Mouse (Mus musculus): ENCODE results near the gene Ficd.

Gene Ficd

GRCm38 (mm10) chr5:113735345-113736112 is at the start of gene Ficd:
Gene Ficd (plus strand): TSS chr5:113735803.
- DNase-seq (ENCODE audit: low spot score), result peak; percentile 45

DNA sequence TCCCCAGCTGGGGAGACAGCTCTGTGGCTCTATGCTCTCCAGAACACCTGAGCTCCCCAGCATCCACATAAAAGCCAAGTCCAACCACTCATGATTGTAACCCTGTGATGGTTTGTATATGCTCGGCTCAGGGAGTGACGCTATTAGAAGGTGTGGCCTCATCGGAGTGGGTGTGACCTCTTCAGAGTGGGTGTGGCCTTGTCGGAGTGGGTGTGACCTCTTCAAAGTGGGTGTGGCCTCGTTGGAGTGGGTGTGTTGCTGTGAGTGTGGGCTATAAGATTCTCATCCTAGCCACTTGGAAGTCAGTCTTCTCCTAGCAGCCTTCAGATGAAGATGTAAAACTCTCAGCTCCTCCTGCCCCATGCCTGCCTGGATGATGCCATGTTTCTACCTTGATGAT is 48.1 kb upstream of the Ficd start:
- DNase-seq (ENCODE audit: low spot score), result no peak

GRCm38 (mm10) chr5:113690069-113690548 is 45.5 kb upstream of the Ficd start:
- no peak for DNase-seq (ENCODE audit: low spot score)

DNA sequence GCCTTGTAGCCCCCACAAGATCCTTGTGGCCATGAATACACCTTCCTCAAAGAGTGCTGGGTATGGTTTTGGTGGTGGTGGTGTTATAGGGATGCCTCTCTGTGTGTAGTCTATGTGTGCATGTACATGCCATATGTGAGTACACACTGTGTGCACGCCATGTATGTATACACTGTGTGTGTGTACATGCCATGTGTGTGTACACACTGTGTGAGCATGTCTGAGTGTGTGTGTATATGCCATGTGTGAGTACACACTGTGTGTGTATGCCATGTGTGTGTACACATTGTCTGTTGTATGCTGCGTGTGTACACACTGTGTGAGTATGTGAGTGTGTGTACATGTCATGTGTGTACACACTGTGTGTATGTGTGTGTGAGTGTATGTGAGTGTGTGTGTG is 44.7 kb upstream of the Ficd start:
- no peak for DNase-seq (ENCODE audit: low spot score)

DNA sequence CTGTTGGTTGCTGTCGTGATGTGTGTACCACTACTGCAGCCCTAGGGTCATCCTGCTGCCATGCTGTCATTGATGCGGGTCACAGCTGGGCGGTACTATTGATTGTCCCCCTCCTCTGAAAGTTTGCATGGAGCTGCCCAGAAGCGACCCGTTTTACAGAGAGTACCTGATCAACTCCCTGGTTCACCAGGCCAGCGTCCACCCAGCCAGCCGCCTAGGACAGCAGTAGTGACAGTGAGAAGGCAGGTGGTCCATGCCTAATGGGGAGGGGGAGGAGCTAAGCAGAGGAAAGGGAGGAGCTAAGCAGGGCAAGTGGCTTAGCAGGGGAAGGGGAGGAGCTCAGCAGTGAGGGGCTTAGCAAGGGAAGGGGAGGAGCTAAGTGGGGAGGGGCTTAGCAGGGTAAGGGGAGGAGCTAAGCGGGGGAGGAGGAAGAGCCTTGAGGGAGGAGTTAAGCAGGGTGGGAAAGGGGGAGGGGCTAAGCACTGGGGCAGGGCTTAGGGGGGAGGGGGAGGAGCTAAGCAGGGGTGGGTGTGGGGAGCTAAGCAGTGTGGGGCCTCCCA is 42.3 kb upstream of the Ficd start:
- no peak for DNase-seq (ENCODE audit: low spot score)

- DNase-seq (ENCODE audit: low spot score), result no peak
Measured at GRCm38 (mm10) chr5:113694000-113694399, 41.6 kb upstream of the Ficd start.

DNA sequence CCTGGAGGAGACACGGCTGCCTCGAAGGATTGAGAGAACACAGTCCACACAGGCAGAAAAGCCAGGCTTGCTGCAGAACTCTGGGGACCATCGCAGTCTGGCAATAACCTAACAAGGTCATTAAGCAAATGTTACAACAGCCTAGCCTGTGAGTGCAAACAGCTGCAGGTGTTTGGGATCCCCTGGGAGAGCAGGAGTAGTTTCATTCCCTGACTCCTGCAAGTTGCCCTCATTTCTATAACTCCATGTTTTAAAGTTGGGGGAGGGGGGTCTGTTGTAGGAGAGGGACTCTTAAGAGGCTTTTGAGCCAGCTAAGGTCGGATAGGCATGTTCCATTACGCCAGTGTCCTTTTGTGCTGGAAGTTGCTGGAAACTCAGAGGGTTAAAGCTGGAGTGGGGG is 41.2 kb upstream of the Ficd start:
- no peak for DNase-seq (ENCODE audit: low spot score)

DNA sequence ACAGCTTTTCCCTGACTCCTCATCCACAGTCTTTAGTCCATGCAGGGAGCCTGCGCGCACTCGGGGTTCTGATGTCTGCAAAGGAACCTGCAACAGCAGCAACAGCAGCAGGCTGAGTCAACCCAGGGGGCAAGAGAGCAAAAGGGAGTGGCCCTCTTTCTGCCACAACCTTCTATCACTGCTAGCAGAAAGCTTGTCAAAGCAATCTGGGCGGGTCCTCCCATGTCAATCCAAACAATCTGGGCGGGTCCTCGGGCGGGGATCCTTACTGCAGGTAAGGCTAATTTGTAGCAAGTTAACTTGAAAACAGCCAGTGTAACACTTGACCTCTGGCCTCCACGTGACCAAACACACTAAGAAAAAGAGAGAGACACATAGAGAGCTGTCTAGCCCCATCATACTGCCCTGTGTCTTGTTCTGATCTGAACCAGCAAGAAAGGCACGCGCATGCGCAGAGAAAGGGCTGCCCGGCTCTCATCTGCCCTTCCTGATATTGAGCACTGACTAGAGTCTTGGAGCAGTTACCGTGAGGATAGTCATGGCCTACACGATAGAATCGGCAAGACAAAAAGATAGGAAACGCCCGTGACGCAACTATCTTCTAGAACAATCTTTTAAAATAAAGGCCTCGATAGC is 35.1 kb upstream of the Ficd start:
- no peak for DNase-seq (ENCODE audit: low spot score)

- no peak for DNase-seq (ENCODE audit: low spot score)
Measured at GRCm38 (mm10) chr5:113703803-113704585, 31.6 kb upstream of the Ficd start.

GRCm38 (mm10) chr5:113712861-113713260 is 22.7 kb upstream of the Ficd start:
- DNase-seq (ENCODE audit: low spot score), result no peak

- no peak for DNase-seq (ENCODE audit: low spot score)
Measured at GRCm38 (mm10) chr5:113716581-113717388, 18.8 kb upstream of the Ficd start.

- no peak for DNase-seq (ENCODE audit: low spot score)
Measured at GRCm38 (mm10) chr5:113719221-113719661, 16.4 kb upstream of the Ficd start.

GRCm38 (mm10) chr5:113722224-113723013 is 13.2 kb upstream of the Ficd start:
- no peak for DNase-seq (ENCODE audit: low spot score)

DNA sequence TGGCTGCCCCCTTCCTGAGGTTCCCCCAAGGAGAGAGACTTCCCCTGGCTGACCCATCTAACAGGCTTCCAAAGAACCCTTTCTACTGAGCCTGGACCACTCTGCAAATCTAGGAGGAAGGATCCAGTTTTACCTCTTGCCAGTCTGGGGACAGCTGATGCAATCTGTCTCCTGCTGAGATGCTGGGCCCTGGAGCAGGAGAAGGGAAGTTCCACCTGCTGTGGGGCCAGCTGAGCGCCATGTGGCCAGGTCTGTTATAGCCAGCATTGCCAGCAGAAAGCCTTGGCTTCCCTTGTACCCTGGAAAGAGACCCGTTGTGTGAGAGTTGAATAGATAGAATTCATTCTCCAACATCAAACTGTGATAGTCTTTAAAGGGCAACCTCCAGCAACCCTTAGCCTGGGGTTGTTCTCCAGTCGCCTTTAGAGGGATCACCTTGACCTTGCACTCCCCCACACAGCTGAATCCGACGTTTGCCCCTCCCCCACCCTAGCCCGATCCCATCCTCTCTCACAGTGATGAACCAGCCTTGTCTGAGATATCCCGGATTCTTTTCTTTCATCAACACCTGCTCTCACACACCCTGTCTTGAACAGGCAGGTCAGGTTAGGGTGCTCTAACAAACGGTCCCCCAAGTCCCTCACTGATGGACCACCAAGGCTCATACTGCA is 11.9 kb upstream of the Ficd start:
- DNase-seq (ENCODE audit: low spot score), result no peak

GRCm38 (mm10) chr5:113724446-113724845 is 11.2 kb upstream of the Ficd start, which contains the start of gene 1700069L16Rik:
Gene 1700069L16Rik (minus strand): TSS chr5:113724772.
- DNase-seq (ENCODE audit: low spot score), result peak; percentile 71

DNA sequence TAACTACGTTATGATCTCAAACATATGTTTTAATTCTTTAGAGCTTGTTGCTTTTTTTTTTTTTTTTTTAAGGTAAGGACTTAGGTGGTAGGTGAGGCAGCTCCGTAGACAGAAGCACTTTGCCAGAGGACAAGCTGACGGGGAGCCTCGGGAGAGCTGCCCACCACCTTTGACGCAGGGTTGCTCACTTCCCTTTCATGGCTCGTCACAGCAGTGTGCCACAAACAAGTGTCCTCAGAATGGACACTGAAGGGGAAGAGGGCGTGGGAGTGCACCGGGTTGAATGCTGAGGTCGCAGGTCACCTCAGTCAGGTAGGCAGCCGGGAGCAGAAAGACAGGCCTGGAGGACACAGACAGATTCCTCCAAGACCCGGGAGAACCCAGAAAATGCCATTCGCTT is 10.2 kb upstream of the Ficd start:
- DNase-seq (ENCODE audit: low spot score), result no peak

DNA sequence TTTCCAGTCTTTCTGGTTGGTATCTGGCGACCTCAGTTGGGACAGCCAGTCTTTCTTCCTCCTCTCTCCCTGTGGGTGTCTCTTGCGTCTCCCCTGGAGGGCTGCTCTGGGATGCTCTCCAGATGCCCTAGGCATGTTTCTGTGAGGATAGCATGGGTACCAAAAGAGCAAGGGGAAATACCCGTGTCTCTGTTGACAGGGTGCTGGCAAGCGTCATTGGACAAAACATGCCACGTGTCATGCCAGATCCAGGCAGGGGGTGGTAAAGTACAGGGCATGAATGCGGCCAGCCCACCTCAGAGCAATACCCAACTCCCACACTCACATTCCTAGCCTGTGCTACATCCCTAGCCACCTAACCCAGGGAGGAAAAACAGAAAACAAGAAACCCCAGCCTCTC is 9.0 kb upstream of the Ficd start:
- no peak for DNase-seq (ENCODE audit: low spot score)

GRCm38 (mm10) chr5:113727238-113727637 is 8.4 kb upstream of the Ficd start:
- no peak for DNase-seq (ENCODE audit: low spot score)

GRCm38 (mm10) chr5:113728011-113728410 is 7.6 kb upstream of the Ficd start:
- no peak for DNase-seq (ENCODE audit: low spot score)

- no peak for DNase-seq (ENCODE audit: low spot score)
Measured at GRCm38 (mm10) chr5:113728691-113729090, 6.9 kb upstream of the Ficd start.
